Mouse (Mus musculus) hindbrain, embryonic 16.5 days (tissue): ENCODE data around the gene Olfml1. TPM values are rescaled to one million over a fixed set of nuclear protein-coding genes. Genes with fewer than 3 reads are reported as not detected.
A peak's percentile ranks its signal among the peaks of the same experiment; 100 is the strongest.

Experiments
- ATAC-seq: fragments of 200-750 bp; cut with Nextera tagmentation; 2 replicates; pipeline ENCODE4 v1.8.0; 2017; ENCODE audit warnings: moderate TSS enrichment, moderate library complexity
- H3K27ac ChIP-seq: fragments of 300-500 bp; sonication (generic); 2 replicates; pipeline ENCODE4 v1.5.1; 2014; ENCODE audit warnings: low read depth, mild to moderate bottlenecking, control low read depth, low read length, moderate library complexity
- H3K27me3 ChIP-seq: fragments of 300-500 bp; sonication (generic); replicated peaks from 2 replicates; pipeline ENCODE4 v1.6.1; 2014; ENCODE audit warnings: low read length; ENCODE audit not compliant: control insufficient read depth, insufficient read depth
- H3K36me3 ChIP-seq: fragments of 300-500 bp; sonication (generic); 2 replicates; pipeline ENCODE4 v1.6.1; 2014; ENCODE audit warnings: mild to moderate bottlenecking, low read length, moderate library complexity, mixed read lengths; ENCODE audit not compliant: control insufficient read depth, insufficient read depth
- H3K4me1 ChIP-seq: fragments of 300-500 bp; sonication (generic); 2 replicates; pipeline ENCODE4 v1.6.1; 2014; ENCODE audit warnings: low read depth, low read length; ENCODE audit not compliant: control insufficient read depth, insufficient read depth
- H3K4me2 ChIP-seq: fragments of 300-500 bp; sonication (generic); 2 replicates; pipeline ENCODE4 v1.6.1; 2014; ENCODE audit warnings: mild to moderate bottlenecking, low read length, control low read depth, moderate library complexity
- H3K4me3 ChIP-seq: fragments of 300-500 bp; sonication (generic); 2 replicates; pipeline ENCODE4 v1.5.1; 2014; ENCODE audit warnings: mild to moderate bottlenecking, low read length, control low read depth, moderate library complexity
- H3K9ac ChIP-seq: fragments of 300-500 bp; sonication (generic); 2 replicates; pipeline ENCODE4 v1.6.1; 2014; ENCODE audit warnings: low read depth, mild to moderate bottlenecking, control low read depth, low read length, moderate library complexity
- H3K9me3 ChIP-seq: fragments of 300-500 bp; sonication (generic); 2 replicates; pipeline ENCODE4 v1.6.1; 2014; ENCODE audit warnings: mild to moderate bottlenecking, low read length, moderate library complexity; ENCODE audit not compliant: control insufficient read depth
- WGBS: fragments of 180-500 bp; shearing (Covaris S2); extraction: QIAGEN DNeasy Blood & Tissue Kit; methylation state at CpG from one replicate; pipeline ENCODE4 v1.1.7; 2014; 5-methylcytosine and 5-hydroxymethylcytosine counted together
- polyA plus RNA-seq: library from polyadenylated mRNA; unstranded; fragments of >200 nt; fragmentation: Nextera tagmentation; extraction: Ambion mirVana; gene quantifications from 2 replicates; pipeline ENCODE4 v1.2.1, GENCODE M21; 2015

The Olfml1 gene
- polyA plus RNA-seq = 4.8 TPM in 2 replicates

DNA sequence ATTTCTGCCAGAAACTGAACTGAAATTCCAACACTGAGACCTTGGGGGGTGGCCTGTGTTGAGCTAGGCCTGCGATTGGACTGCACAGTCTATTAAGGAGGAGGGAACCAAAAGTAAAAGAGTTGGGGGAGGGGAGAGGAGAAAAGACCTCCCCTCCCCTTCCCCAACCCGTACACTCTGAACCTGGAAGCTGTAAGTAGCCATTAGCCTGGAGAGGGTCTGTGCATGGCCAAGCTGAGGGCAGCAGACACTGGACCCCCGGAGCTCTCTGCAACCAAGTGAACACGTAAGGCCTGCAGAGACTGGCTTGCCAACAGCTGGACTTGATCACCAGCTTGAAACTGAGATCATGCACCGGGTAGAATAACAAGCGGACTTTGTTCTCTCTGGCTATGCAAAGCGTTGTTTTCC lies at the start of gene Olfml1:
Gene Olfml1 (plus strand): TSS at position 186 of the 411 bp plus-strand sequence.
- Histone ChIP-seq H3K9ac (no peak within 1 kb of the TSS), H3K9me3 (no peaks in the 10 kb centered on the region), H3K4me3 (peak within 1 kb of the TSS; percentile 11), H3K27ac (no peak within 1 kb of the TSS), H3K27me3 (no peaks in the 10 kb centered on the region), H3K4me2 (peak within 1 kb of the TSS; percentile 27; the same call in 1 of the 2 replicates), H3K4me1 (no peaks in the 10 kb centered on the region), H3K36me3 (no peaks in the 10 kb centered on the region)
- WGBS = 68% methylated on average over 7 of the region's 7 CpGs
- ATAC-seq = peak; percentile 48; the same call in 1 of the 2 replicates

DNA sequence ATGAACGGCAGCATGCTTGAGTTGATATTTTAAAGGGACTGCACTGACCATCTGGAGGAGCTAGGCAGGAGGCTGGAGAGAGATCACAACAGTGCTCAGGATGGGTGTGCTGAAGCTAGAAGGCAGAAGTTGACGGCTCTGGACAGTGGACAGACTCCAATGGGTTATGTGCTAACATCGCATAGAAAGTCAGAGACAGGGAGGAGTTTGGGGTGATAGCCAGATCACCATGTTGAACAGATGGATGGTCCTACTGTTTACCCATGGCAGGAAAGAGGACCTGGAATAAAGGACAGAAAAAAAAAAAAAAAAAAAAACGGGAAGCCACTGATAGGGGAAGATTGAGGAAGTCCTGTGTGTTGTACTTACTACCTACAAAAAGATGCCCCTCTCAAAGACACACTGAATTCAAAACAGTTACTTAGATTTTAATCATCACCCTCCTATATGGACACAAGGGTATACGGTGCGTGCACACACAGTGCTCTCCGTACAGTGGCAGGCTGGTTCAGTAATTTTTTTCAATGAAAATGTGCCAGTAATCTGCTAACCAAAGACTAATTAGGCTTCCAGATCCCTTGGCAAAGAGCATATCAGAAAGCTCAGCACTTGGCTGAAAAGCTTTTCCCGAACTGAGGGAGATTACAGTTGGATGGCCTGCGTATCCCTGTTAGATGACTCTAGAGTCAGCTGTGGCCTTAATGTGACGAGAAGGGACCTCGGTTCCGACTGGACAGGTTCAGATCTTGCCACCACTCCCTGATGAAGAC lies 47.8 kb upstream of the Olfml1 start:
- H3K27me3 ChIP-seq = no peaks in the 10 kb centered on the region

DNA sequence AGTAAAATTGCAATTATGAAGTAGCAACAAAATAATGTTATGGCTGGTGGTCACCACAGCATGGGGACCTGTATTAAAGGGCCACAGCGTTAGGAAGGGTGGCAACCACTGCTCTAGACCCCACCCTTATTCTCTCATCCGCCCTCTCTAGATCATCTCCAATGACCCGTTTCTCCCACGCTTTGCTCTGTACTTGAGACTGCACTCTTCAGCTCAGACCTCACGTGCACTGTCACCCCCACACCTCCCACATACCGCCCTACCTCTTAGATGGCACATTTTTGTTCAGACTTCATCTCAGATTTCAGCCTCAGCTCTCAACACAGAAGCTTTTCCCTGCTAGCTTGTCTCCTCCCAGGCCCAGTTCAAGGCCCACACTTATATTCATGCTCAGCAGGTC lies 45.8 kb upstream of the Olfml1 start:
- no peak overlapping the region for H3K9ac ChIP-seq
- 87% methylated on average over 6 of the region's 6 CpGs for WGBS
- no peak overlapping the region for H3K4me3 ChIP-seq
- no peaks in the 10 kb centered on the region for H3K27me3 ChIP-seq
- H3K4me1 ChIP-seq = no peaks in the 10 kb centered on the region
- ATAC-seq = no peak
- no peaks in the 10 kb centered on the region for H3K36me3 ChIP-seq
- H3K4me2 ChIP-seq = no peak overlapping the region
- no peak overlapping the region for H3K27ac ChIP-seq
- no peaks in the 10 kb centered on the region for H3K9me3 ChIP-seq

More for the DNA sequence above, 47.8 kb upstream of the Olfml1 start:
- WGBS = 73% methylated on average over 12 of the region's 12 CpGs
- peak; percentile 34; the same call in 1 of the 2 replicates for ATAC-seq
- H3K36me3 ChIP-seq = no peaks in the 10 kb centered on the region
- no peak overlapping the region for H3K9ac ChIP-seq
- no peak overlapping the region for H3K4me3 ChIP-seq
- no peak overlapping the region for H3K27ac ChIP-seq
- H3K4me1 ChIP-seq = no peaks in the 10 kb centered on the region
- H3K4me2 ChIP-seq = no peak overlapping the region
- no peaks in the 10 kb centered on the region for H3K9me3 ChIP-seq

DNA sequence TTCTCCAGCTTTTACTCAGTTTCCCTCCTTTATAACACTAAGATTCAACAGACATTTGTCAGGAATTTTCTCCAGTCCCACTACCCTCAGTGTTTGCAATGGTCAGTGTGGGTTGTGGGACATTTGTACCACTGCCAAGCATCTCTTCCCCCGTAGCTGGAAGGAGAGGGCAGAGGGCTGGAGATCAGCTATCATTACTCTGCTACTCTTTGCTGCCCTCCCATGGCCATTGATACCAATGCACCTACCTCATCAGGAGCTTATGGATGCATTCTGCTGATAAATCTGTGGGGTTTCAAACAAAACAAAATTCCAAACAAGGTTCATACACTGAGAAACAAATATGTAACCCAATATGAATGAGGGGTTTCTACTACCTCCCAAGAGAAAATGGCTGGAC lies 40.9 kb upstream of the Olfml1 start:
- H3K27ac ChIP-seq = no peak overlapping the region
- no peak overlapping the region for H3K4me2 ChIP-seq
- no peak for ATAC-seq
- no peaks in the 10 kb centered on the region for H3K27me3 ChIP-seq
- H3K4me3 ChIP-seq = no peak overlapping the region
- H3K4me1 ChIP-seq = no peaks in the 10 kb centered on the region
- no peak overlapping the region for H3K9ac ChIP-seq
- no peaks in the 10 kb centered on the region for H3K36me3 ChIP-seq
- WGBS = 10% methylated on average over 1 of the region's 1 CpGs
- H3K9me3 ChIP-seq = no peaks in the 10 kb centered on the region

DNA sequence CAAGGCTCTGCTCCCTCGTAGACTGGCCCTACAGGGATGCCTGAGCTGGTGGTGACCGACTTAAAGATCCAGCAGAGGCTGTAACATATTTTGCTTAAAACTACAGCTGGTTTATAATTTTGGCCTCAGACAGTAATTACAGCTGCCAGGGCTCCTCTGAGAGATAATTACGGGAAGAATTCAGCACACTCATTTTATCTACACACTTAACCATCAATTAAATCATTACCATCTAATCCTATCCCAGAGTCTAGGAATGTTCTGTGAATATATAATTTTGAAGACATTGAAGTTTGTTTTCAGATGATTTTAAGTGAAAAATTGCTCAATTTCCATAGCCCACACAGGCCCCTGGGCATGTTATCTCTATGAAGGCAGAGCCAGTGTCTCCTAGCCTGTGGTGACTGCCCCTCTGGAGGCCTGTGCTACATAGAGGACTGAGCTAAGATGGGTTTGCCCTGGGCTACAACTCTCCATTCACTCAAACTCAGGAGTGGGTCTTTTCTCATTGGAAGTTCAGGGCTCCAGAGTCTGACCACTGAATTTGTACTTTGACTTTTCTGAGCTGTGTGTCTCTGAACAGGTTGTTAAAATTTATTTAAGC lies 39.0 kb upstream of the Olfml1 start:
- peak; percentile 70; the same call in 1 of the 2 replicates for ATAC-seq
- Histone ChIP-seq H3K27me3 (no peaks in the 10 kb centered on the region), H3K36me3 (no peaks in the 10 kb centered on the region), H3K27ac (no peak overlapping the region), H3K9ac (no peak overlapping the region), H3K9me3 (no peaks in the 10 kb centered on the region), H3K4me2 (no peak overlapping the region), H3K4me3 (no peak overlapping the region), H3K4me1 (no peaks in the 10 kb centered on the region)
- 39% methylated on average over 3 of the region's 3 CpGs for WGBS

DNA sequence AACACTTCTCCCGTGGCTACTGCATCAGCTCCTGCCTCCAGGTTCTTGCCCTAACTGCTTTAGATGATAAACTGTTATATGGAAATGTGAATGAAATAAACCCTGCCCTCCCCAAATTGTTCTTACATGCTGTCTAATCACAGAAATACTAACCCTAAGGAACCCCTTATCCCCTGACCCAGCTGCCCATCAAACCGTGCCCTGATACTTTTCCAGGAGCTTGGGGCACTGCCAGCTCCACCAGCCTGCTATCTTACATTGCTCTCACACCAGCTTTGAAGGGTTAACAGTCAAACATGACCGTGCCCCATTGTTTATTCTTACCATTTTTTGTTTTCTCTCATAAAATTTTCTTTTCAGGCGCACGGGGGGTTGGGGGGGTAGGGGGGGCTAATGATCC lies 37.9 kb upstream of the Olfml1 start:
- no peaks in the 10 kb centered on the region for H3K36me3 ChIP-seq
- H3K4me1 ChIP-seq = no peaks in the 10 kb centered on the region
- no peak for ATAC-seq
- H3K4me2 ChIP-seq = no peak overlapping the region
- WGBS = 70% methylated on average over 5 of the region's 5 CpGs
- H3K27me3 ChIP-seq = no peaks in the 10 kb centered on the region
- H3K27ac ChIP-seq = no peak overlapping the region
- H3K4me3 ChIP-seq = no peak overlapping the region
- H3K9me3 ChIP-seq = no peaks in the 10 kb centered on the region
- H3K9ac ChIP-seq = no peak overlapping the region

DNA sequence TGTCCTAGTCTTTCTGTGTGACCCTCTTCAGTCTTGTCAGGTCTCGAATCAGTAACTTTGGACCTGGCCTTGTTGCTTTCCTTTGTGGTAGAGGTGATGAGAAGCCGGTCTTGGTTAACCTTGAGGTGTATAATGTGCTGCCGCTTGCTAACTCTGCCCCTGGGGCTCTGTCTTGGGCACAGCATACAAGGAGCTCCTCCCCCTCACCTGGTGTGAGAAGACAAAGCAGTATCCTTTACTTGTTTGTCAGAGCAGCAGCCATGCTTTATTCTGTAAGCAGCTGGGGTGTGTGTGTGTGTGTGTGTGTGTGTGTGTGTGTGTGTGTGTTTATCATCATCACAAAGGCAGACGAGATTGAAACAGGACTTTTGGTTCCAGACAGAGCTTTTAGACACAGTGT lies 31.9 kb upstream of the Olfml1 start:
- no peaks in the 10 kb centered on the region for H3K9me3 ChIP-seq
- no peak overlapping the region for H3K4me3 ChIP-seq
- H3K36me3 ChIP-seq = no peaks in the 10 kb centered on the region
- H3K27ac ChIP-seq = no peak overlapping the region
- no peak overlapping the region for H3K9ac ChIP-seq
- WGBS = 86% methylated on average over 4 of the region's 4 CpGs
- no peak overlapping the region for H3K4me2 ChIP-seq
- ATAC-seq = no peak
- H3K27me3 ChIP-seq = no peaks in the 10 kb centered on the region
- H3K4me1 ChIP-seq = no peaks in the 10 kb centered on the region

DNA sequence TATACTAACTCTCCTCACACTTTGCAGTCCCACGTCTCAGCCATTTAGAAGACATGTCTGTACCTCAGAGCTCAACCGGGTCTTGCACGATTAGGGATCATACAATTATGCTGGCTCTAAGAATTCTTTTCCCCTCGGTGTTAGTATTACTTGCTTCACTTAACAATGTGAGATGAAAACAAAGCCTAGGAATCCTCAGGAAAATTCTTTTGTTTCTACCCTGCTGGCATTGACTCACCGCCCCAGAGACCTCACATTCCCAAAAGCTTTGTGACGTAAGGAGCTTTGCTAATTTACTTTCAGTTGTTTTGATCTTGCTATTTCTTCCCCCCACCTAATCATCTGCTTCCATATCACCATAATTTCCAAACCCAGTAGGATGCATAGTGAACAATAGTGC lies 30.7 kb upstream of the Olfml1 start:
- H3K4me3 ChIP-seq = no peak overlapping the region
- no peaks in the 10 kb centered on the region for H3K4me1 ChIP-seq
- ATAC-seq = no peak
- no peak overlapping the region for H3K27ac ChIP-seq
- no peak overlapping the region for H3K4me2 ChIP-seq
- H3K9ac ChIP-seq = no peak overlapping the region
- H3K36me3 ChIP-seq = no peaks in the 10 kb centered on the region
- H3K9me3 ChIP-seq = no peaks in the 10 kb centered on the region
- H3K27me3 ChIP-seq = no peaks in the 10 kb centered on the region
- WGBS = 44% methylated on average over 6 of the region's 6 CpGs

DNA sequence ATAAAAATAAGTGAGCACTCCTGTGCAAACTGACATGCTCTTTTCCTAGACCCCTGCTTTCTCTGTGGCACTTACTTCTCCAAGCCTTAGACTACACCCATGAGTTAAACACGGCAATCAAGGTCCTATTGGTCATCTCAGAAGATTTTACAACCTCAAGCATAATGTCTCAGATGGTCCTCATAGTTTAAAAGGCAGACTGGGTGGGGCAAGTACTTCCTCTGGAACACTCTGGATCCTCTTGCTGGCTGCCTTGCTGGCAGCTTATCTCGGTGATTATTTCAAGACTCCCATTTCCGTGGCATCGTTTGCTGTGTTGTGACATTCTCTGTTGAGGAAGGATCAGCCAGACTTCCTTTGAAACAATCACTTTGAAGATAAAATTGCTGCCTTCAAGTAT lies 27.2 kb upstream of the Olfml1 start:
- Histone ChIP-seq H3K4me2 (no peak overlapping the region), H3K4me1 (no peaks in the 10 kb centered on the region), H3K27ac (no peak overlapping the region), H3K36me3 (no peaks in the 10 kb centered on the region), H3K9ac (no peak overlapping the region), H3K9me3 (no peaks in the 10 kb centered on the region), H3K4me3 (no peak overlapping the region), H3K27me3 (no peaks in the 10 kb centered on the region)
- 72% methylated on average over 4 of the region's 4 CpGs for WGBS
- no peak for ATAC-seq
